Mouse (Mus musculus) embryonic facial prominence, embryonic 13.5 days (tissue): ENCODE measurements at regions not wholly inside any gene's neighbourhood (a gene's known extent, or its start where the extent isn't known, plus 50 kb on each side); places are given as distances from the start of the nearest gene placed in this dataset.

ENCODE experiments used
- ATAC-seq: fragments of 200-750 bp; cut with Nextera tagmentation; 2 replicates; pipeline ENCODE4 v1.8.0; 2017; ENCODE audit warnings: low read depth; ENCODE audit not compliant: insufficient number of reproducible peaks, insufficient read depth, low FRiP score, low TSS enrichment
- H3K27ac ChIP-seq: fragments of 300-500 bp; sonication (generic); 2 replicates; pipeline ENCODE4 v1.5.1; 2015; ENCODE audit warnings: moderate library complexity, mild to moderate bottlenecking, inconsistent platforms
- H3K27me3 ChIP-seq: fragments of 300-500 bp; sonication (generic); 2 replicates; pipeline ENCODE4 v1.6.1; 2015; ENCODE audit warnings: mild to moderate bottlenecking, inconsistent platforms
- H3K36me3 ChIP-seq: fragments of 300-500 bp; sonication (generic); 2 replicates; pipeline ENCODE4 v1.6.1; 2015; ENCODE audit warnings: mild to moderate bottlenecking, inconsistent platforms
- H3K4me1 ChIP-seq: fragments of 300-500 bp; sonication (generic); 2 replicates; pipeline ENCODE4 v1.6.1; 2015; ENCODE audit warnings: inconsistent platforms
- H3K4me2 ChIP-seq: fragments of 300-500 bp; sonication (generic); 2 replicates; pipeline ENCODE4 v1.6.1; 2015; ENCODE audit warnings: moderate library complexity, mild to moderate bottlenecking, inconsistent platforms
- H3K4me3 ChIP-seq: fragments of 300-500 bp; sonication (generic); 2 replicates; pipeline ENCODE4 v1.5.1; 2015; ENCODE audit warnings: mild to moderate bottlenecking, inconsistent platforms
- H3K9ac ChIP-seq: fragments of 300-500 bp; sonication (generic); 2 replicates; pipeline ENCODE4 v1.6.1; 2015; ENCODE audit warnings: mild to moderate bottlenecking, inconsistent platforms
- H3K9me3 ChIP-seq: fragments of 300-500 bp; sonication (generic); 2 replicates; pipeline ENCODE4 v1.6.1; 2016; ENCODE audit warnings: inconsistent platforms
- WGBS: fragments of 180-500 bp; shearing (Covaris S2); methylation state at CpG from one replicate; pipeline ENCODE4 v1.1.7; 2015; ENCODE audit warnings: mixed read lengths; 5-methylcytosine and 5-hydroxymethylcytosine counted together

GRCm38 (mm10) chr10:102943156-102943555, 86.9 kb downstream of the Alx1 start:
- Histone ChIP-seq H3K4me1 (no peaks in the 10 kb centered on the region), H3K4me2 (no peak overlapping the region), H3K9me3 (no peaks in the 10 kb centered on the region), H3K27me3 (no peaks in the 10 kb centered on the region), H3K27ac (peak overlapping the region; percentile 1; the same call in 1 of the 2 replicates), H3K4me3 (no peak overlapping the region), H3K36me3 (no peaks in the 10 kb centered on the region), H3K9ac (no peak overlapping the region)
- ATAC-seq: no peak

- H3K9ac ChIP-seq: no peak overlapping the region
- no peak for ATAC-seq
- no peaks in the 10 kb centered on the region for H3K36me3 ChIP-seq
Measured at GRCm38 (mm10) chr10:102940823-102941519, 89.0 kb downstream of the Alx1 start.

GRCm38 (mm10) chr10:102931445-102931844, 98.6 kb downstream of the Alx1 start:
- Histone ChIP-seq H3K27me3 (no peaks in the 10 kb centered on the region), H3K9me3 (no peaks in the 10 kb centered on the region), H3K4me3 (no peak overlapping the region), H3K36me3 (no peaks in the 10 kb centered on the region), H3K4me1 (no peaks in the 10 kb centered on the region), H3K9ac (no peak overlapping the region), H3K4me2 (no peak overlapping the region), H3K27ac (no peak overlapping the region)
- ATAC-seq: no peak
- WGBS: 69% methylated on average over 3 of the region's 3 CpGs

More at GRCm38 (mm10) chr10:102940823-102941519, 89.0 kb downstream of the Alx1 start:
- no peaks in the 10 kb centered on the region for H3K4me1 ChIP-seq
- H3K4me3 ChIP-seq: no peak overlapping the region
- no peak overlapping the region for H3K27ac ChIP-seq
- H3K9me3 ChIP-seq: no peaks in the 10 kb centered on the region
- no peaks in the 10 kb centered on the region for H3K27me3 ChIP-seq
- H3K4me2 ChIP-seq: no peak overlapping the region

GRCm38 (mm10) chr10:102928651-102929050, 101.4 kb downstream of the Alx1 start:
- ATAC-seq: no peak
- H3K9ac ChIP-seq: no peak overlapping the region
- no peaks in the 10 kb centered on the region for H3K4me1 ChIP-seq
- 73% methylated on average over 1 of the region's 1 CpGs for WGBS
- no peaks in the 10 kb centered on the region for H3K9me3 ChIP-seq
- no peaks in the 10 kb centered on the region for H3K27me3 ChIP-seq
- no peak overlapping the region for H3K27ac ChIP-seq
- no peak overlapping the region for H3K4me2 ChIP-seq
- no peaks in the 10 kb centered on the region for H3K36me3 ChIP-seq
- no peak overlapping the region for H3K4me3 ChIP-seq

GRCm38 (mm10) chr10:102897368-102897767, 132.6 kb downstream of the Alx1 start:
- 62% methylated on average over 2 of the region's 2 CpGs for WGBS

GRCm38 (mm10) chr10:102895952-102896351, 134.1 kb downstream of the Alx1 start:
- 0 out of 2 replicates have a peak, but pooled peaks cover 3% of the 10 kb centered on the region for H3K4me1 ChIP-seq
- no peak for ATAC-seq
- no peak overlapping the region for H3K4me3 ChIP-seq
- H3K4me2 ChIP-seq: no peak overlapping the region
- H3K27ac ChIP-seq: no peak overlapping the region
- 43% methylated on average over 1 of the region's 1 CpGs for WGBS
- no peaks in the 10 kb centered on the region for H3K27me3 ChIP-seq
- no peaks in the 10 kb centered on the region for H3K9me3 ChIP-seq
- H3K36me3 ChIP-seq: no peaks in the 10 kb centered on the region
- no peak overlapping the region for H3K9ac ChIP-seq

More at GRCm38 (mm10) chr10:102897368-102897767, 132.6 kb downstream of the Alx1 start:
- Histone ChIP-seq H3K4me2 (no peak overlapping the region), H3K36me3 (no peaks in the 10 kb centered on the region), H3K4me3 (no peak overlapping the region), H3K9me3 (no peaks in the 10 kb centered on the region), H3K27ac (no peak overlapping the region), H3K4me1 (0 out of 2 replicates have a peak, but pooled peaks cover 3% of the 10 kb centered on the region), H3K9ac (no peak overlapping the region), H3K27me3 (no peaks in the 10 kb centered on the region)
- ATAC-seq: no peak

GRCm38 (mm10) chr10:102892373-102892772, 137.6 kb downstream of the Alx1 start:
- H3K9me3 ChIP-seq: no peaks in the 10 kb centered on the region
- WGBS: 79% methylated on average over 3 of the region's 3 CpGs
- no peaks in the 10 kb centered on the region for H3K36me3 ChIP-seq
- no peak overlapping the region for H3K4me2 ChIP-seq
- no peak overlapping the region for H3K27ac ChIP-seq
- H3K27me3 ChIP-seq: no peaks in the 10 kb centered on the region
- 0 out of 2 replicates have a peak, but pooled peaks cover 3% of the 10 kb centered on the region for H3K4me1 ChIP-seq
- H3K4me3 ChIP-seq: no peak overlapping the region
- no peak overlapping the region for H3K9ac ChIP-seq
- ATAC-seq: no peak

GRCm38 (mm10) chr10:102889709-102890108, 140.3 kb downstream of the Alx1 start:
- no peak for ATAC-seq
- Histone ChIP-seq H3K36me3 (no peaks in the 10 kb centered on the region), H3K9me3 (no peaks in the 10 kb centered on the region), H3K27me3 (no peaks in the 10 kb centered on the region), H3K4me1 (no peaks in the 10 kb centered on the region), H3K4me3 (no peak overlapping the region), H3K4me2 (no peak overlapping the region), H3K27ac (no peak overlapping the region), H3K9ac (no peak overlapping the region)
- WGBS: 36% methylated on average over 3 of the region's 3 CpGs

GRCm38 (mm10) chr10:102881824-102882438, 148.1 kb downstream of the Alx1 start:
- no peaks in the 10 kb centered on the region for H3K36me3 ChIP-seq
- H3K4me1 ChIP-seq: peaks cover 21% of the 10 kb centered on the region
- H3K27me3 ChIP-seq: no peaks in the 10 kb centered on the region
- ATAC-seq: peak; percentile 68
- H3K9me3 ChIP-seq: no peaks in the 10 kb centered on the region
- H3K9ac ChIP-seq: no peak overlapping the region
- peak overlapping the region; percentile 37 for H3K4me2 ChIP-seq
- peak overlapping the region; percentile 86 for H3K27ac ChIP-seq
- 15% methylated on average over 6 of the region's 6 CpGs for WGBS
- H3K4me3 ChIP-seq: no peak overlapping the region

- Histone ChIP-seq H3K27me3 (no peaks in the 10 kb centered on the region), H3K4me1 (peaks cover 21% of the 10 kb centered on the region), H3K4me3 (peak overlapping the region; percentile 28), H3K27ac (peak overlapping the region; percentile 83), H3K9ac (peak overlapping the region; percentile 44), H3K4me2 (peak overlapping the region; percentile 50), H3K9me3 (no peaks in the 10 kb centered on the region), H3K36me3 (no peaks in the 10 kb centered on the region)
- peak; percentile 77; the same call in 1 of the 2 replicates for ATAC-seq
- 14% methylated on average over 11 of the region's 11 CpGs for WGBS
Measured at GRCm38 (mm10) chr10:102878010-102878409, 152.0 kb downstream of the Alx1 start.

GRCm38 (mm10) chr10:102876946-102877345, 153.1 kb downstream of the Alx1 start:
- Histone ChIP-seq H3K27ac (peak overlapping the region; percentile 83; the same call in 1 of the 2 replicates), H3K9me3 (no peaks in the 10 kb centered on the region), H3K4me1 (peaks cover 19% of the 10 kb centered on the region), H3K36me3 (no peaks in the 10 kb centered on the region), H3K27me3 (no peaks in the 10 kb centered on the region), H3K9ac (no peak overlapping the region), H3K4me3 (no peak overlapping the region), H3K4me2 (no peak overlapping the region; the same call in 1 of the 2 replicates)
- 52% methylated on average over 3 of the region's 3 CpGs for WGBS
- ATAC-seq: no peak

- H3K36me3 ChIP-seq: no peaks in the 10 kb centered on the region
- no peak overlapping the region for H3K4me2 ChIP-seq
- H3K27me3 ChIP-seq: no peaks in the 10 kb centered on the region
- H3K4me3 ChIP-seq: no peak overlapping the region
- no peak overlapping the region for H3K27ac ChIP-seq
- no peak for ATAC-seq
- H3K9ac ChIP-seq: no peak overlapping the region
- 27% methylated on average over 4 of the region's 4 CpGs for WGBS
- H3K4me1 ChIP-seq: peaks cover 15% of the 10 kb centered on the region
- no peaks in the 10 kb centered on the region for H3K9me3 ChIP-seq
Measured at GRCm38 (mm10) chr10:102866920-102867319, 163.1 kb downstream of the Alx1 start.
